Mouse (Mus musculus) heart, adult 2 months (tissue): Measurements from ENCODE around the gene Atox1. TPM values are rescaled to one million over a fixed set of nuclear protein-coding genes. Genes with fewer than 3 reads are reported as not detected.

Experiments
- DNase-seq, 2 experiments: peaks; one replicate each; pipeline ENCODE4 v3.0.0; 2021
- H3K27ac ChIP-seq: fragments of 200-600 bp; 2 replicates; pipeline ENCODE4 v1.8.1; 2022
- H3K27me3 ChIP-seq: fragments of 200-500 bp; 2 replicates; pipeline ENCODE4 v1.6.1; 2012; ENCODE audit warnings: mild to moderate bottlenecking, low read length, inconsistent platforms, mixed read lengths; ENCODE audit not compliant: control insufficient read depth, insufficient read depth
- H3K36me3 ChIP-seq: fragments of 200-500 bp; 2 replicates; pipeline ENCODE4 v1.6.1; 2012; ENCODE audit warnings: low read length, inconsistent platforms; ENCODE audit not compliant: control insufficient read depth, insufficient read depth
- H3K4me1 ChIP-seq: fragments of 200-500 bp; 2 replicates; pipeline ENCODE4 v1.6.1; 2011; ENCODE audit warnings: low read length; ENCODE audit not compliant: control insufficient read depth, insufficient read depth
- H3K4me3 ChIP-seq: fragments of 200-600 bp; 2 replicates; pipeline ENCODE4 v1.8.1; 2022
- H3K79me2 ChIP-seq: fragments of 200-500 bp; replicated peaks from 2 replicates; pipeline ENCODE4 v1.6.1; 2012; ENCODE audit warnings: mild to moderate bottlenecking, inconsistent platforms, low read length, moderate library complexity, mixed read lengths; ENCODE audit not compliant: control insufficient read depth, insufficient read depth
- H3K9ac ChIP-seq: fragments of 200-500 bp; 2 replicates; pipeline ENCODE4 v1.6.1; 2012; ENCODE audit warnings: low read depth, mild to moderate bottlenecking, control low read depth, inconsistent platforms, low read length, mixed read lengths
- CTCF ChIP-seq: fragments of 200-600 bp; IDR thresholded peaks from 2 replicates; pipeline ENCODE4 v1.8.1; 2022; ENCODE audit warnings: antibody characterized with exemption, mild to moderate bottlenecking, moderate library complexity
- EP300 ChIP-seq: fragments of 200-500 bp; IDR thresholded peaks from 2 replicates; pipeline ENCODE4 v1.6.1; 2011; ENCODE audit warnings: low read depth, low read length, control low read depth; ENCODE audit not compliant: insufficient read depth
- POLR2A ChIP-seq: fragments of 200-500 bp; IDR thresholded peaks from 2 replicates; pipeline ENCODE4 v1.6.1; 2011; ENCODE audit warnings: mild to moderate bottlenecking, low read depth, low read length, control low read depth; ENCODE audit not compliant: insufficient read depth
- WGBS: fragments of 180-500 bp; shearing (Covaris S2); methylation state at CpG from one replicate; pipeline ENCODE4 v1.1.7; 2018; 5-methylcytosine and 5-hydroxymethylcytosine counted together
- intact Hi-C: fragments of 180-260 bp; cut with DNase I; formaldehyde crosslinking; loops from one replicate; pipeline ENCODE4 v1.15.1; 2025
- polyA plus RNA-seq: library from polyadenylated mRNA; depleted of rRNA; stranded (reverse); fragments of >200 nt; gene quantifications from 2 replicates; pipeline ENCODE4 v1.2.3, GENCODE M21; 2012
- total RNA-seq, 2 experiments: library from RNA; stranded (reverse); gene quantifications; 2 replicates each; pipeline ENCODE4 v1.2.3; 2021

Gene Atox1
- total and polyA plus RNA-seq, 3 experiments: 98.6 to 204 (median 112) TPM

DNA sequence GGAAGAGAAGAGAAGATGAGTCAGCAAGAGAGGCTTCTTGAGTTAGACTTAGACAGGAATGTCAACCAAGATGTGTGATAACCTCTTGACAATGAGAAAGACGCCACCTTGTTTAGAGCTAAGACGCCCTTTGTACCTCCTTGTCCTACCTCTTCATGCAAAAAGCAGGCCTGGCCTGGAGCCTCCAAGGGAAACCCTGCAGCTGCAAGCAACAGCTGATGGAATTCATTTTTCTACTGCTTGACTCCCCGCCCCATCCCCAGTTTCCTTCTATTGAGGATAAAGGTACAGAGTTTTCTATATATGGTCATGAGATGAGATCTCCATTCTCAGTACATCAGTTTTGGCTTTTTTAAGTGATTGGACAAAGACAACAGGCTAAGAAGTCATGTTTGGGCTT lies 51.0 kb downstream of the Atox1 start:
- TF ChIP-seq EP300: no peak
- no peak for TF ChIP-seq CTCF
- TF ChIP-seq POLR2A: no peak
- DNase-seq: peak in 1 of 2 experiments; percentile 42
- peaks cover 51% of the 10 kb centered on the region for H3K4me1 ChIP-seq
- peaks cover 75% of the 10 kb centered on the region for H3K36me3 ChIP-seq
- no peak overlapping the region for H3K4me3 ChIP-seq
- 54% methylated on average over 3 of the region's 3 CpGs for WGBS
- H3K79me2 ChIP-seq: peaks cover 7% of the 10 kb centered on the region
- H3K9ac ChIP-seq: no peak overlapping the region
- no peaks in the 10 kb centered on the region for H3K27me3 ChIP-seq
- peak overlapping the region; percentile 80 for H3K27ac ChIP-seq
- intact Hi-C loops: no loop called here

DNA sequence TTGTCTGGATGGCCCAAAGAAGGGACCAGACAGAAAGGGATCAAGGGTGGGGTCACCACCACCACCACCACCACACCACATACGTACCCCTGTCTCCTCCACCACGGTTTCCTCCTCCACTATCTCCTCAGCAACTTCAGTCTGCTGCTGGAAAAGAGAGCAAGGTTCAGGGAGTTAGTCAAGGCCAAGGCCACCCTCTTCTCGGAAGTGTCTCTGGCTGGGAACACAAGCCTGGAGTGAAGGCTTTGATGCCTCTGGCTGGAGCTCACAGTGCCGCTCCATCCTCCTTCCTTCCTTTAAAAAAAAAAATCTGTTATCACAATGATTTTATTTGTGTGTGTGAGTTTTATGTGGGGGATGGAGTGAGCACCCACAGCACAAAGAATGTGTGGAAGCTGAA lies 53.9 kb downstream of the Atox1 start:
- H3K79me2 ChIP-seq: 0 out of 2 replicates have a peak, but pooled peaks cover 2% of the 10 kb centered on the region
- intact Hi-C loops: no loop called here
- H3K9ac ChIP-seq: no peak overlapping the region
- H3K4me1 ChIP-seq: peaks cover 30% of the 10 kb centered on the region
- peak overlapping the region; percentile 88 for H3K27ac ChIP-seq
- H3K27me3 ChIP-seq: no peaks in the 10 kb centered on the region
- no peak for DNase-seq
- TF ChIP-seq EP300 (no peak), CTCF (no peak), POLR2A (no peak)
- H3K4me3 ChIP-seq: no peak overlapping the region
- 31% methylated on average over 4 of the region's 4 CpGs for WGBS
- peaks cover 71% of the 10 kb centered on the region for H3K36me3 ChIP-seq

DNA sequence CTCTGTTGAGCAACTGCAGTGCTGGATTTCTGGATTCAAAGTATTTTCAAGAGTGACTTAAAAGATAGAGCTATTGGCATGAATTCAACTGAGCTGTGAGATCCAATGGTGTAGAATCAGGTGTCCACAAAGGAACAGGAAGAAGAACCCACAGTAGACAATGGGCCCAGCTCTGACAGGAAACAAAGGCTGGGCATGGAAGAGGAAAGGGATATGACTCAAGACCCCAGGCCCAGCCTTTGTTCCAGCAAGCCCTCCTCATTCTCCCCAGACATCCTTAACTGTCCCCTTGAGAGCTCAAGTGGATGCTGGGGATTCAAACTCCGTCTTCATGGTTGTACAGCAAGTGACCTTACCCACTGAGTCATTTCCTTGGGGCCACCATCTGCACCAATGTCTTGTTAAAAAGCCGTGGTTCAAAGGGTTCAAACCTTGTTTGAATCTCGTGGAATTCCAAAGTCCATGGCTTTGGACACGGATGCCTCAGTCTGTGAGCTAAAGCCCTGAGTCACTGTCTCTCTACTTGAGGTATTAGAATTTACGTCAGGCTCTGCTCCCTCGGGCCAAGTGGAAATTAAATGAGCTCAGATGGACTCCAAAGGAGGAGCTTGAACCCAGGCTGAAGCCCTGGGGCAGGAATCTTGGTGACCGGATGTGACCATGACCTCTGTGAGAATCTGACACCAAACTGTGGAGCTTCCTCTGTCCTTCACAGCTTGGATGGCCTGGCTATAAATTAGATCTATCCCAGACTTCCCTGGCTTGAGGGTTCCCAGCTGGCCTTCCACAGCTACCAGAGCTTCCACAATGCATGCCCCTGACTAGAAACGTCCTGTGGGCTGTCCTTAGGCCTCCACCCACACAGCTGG lies 55.2 kb downstream of the Atox1 start:
- intact Hi-C loops: no loop called here
- Histone ChIP-seq H3K4me1 (peaks cover 21% of the 10 kb centered on the region), H3K27me3 (no peaks in the 10 kb centered on the region), H3K36me3 (peaks cover 62% of the 10 kb centered on the region), H3K79me2 (0 out of 2 replicates have a peak, but pooled peaks cover 2% of the 10 kb centered on the region), H3K9ac (0 out of 2 replicates have a peak overlapping the region, but pooled peaks have one; percentile 8), H3K27ac (peak overlapping the region; percentile 88), H3K4me3 (no peak overlapping the region)
- TF ChIP-seq POLR2A: peak; percentile 39; the same call in 1 of the 2 replicates
- no peak for TF ChIP-seq CTCF
- TF ChIP-seq EP300: peak; percentile 69
- peak in 1 of 2 experiments; percentile 64 for DNase-seq
- WGBS: 35% methylated on average over 8 of the region's 8 CpGs

DNA sequence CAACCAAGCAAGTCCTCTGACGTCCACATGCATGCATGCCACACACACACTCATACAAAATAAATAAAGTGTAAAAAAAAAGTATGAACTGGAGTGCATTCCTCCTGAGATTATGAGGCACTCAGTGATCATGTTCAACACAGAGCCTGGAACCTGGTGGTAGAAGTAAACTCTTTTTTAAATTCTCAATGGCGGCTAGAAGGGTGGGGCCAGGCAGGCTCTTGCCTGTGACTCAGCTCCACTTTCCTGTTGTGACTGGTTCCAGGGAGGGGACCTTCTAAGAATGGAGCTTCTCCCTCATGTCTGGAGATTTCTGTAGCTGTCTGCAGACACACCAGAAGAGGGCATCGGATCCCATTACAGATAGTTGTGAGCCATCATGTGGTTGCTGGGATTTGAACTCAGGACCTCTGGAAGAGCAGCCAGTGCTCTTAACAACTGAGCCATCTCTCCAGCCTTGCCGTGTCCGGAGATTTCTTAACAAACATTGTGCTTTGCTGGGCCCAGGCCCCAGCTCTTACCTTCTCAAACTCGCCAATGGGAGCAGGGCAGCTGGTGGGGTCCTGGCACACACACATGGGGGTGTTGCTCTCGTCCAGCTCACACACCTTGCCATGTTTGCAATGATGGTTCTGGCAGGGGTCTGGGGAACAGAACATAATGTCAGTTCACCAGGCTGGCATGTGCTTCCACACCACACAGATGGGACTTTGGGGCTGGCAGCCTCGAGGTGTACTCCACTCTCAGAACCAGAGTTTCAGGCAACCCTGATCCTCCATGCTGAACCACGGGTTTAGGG lies 56.2 kb downstream of the Atox1 start:
- intact Hi-C loops: no loop called here
- Histone ChIP-seq H3K27ac (peak overlapping the region; percentile 88), H3K79me2 (0 out of 2 replicates have a peak, but pooled peaks cover 2% of the 10 kb centered on the region), H3K4me3 (no peak overlapping the region), H3K4me1 (peaks cover 21% of the 10 kb centered on the region), H3K9ac (0 out of 2 replicates have a peak overlapping the region, but pooled peaks have one; percentile 12), H3K27me3 (no peaks in the 10 kb centered on the region), H3K36me3 (peaks cover 66% of the 10 kb centered on the region)
- DNase-seq: no peak
- TF ChIP-seq EP300 (no peak), CTCF (peak; percentile 53)
- WGBS: 63% methylated on average over 9 of the region's 9 CpGs

DNA sequence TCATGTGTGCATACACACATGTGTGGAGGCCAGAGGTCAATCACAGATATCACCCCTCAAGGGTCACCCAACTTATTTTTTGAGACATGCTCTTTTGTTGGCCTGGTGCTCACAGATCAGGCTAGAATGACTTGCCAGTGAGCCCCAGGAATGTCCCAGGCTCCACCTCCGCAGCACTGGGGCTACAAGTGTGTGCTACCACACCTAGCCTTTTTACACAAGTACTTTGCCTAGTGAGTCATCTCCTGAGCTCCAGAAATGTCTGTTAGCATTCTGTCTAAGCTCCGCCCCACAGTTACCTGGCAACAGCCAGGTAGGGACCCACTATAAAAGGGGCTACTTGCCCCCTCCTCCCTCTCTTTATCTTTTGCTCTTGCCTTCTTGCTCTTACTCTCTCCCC lies 60.2 kb downstream of the Atox1 start:
- Histone ChIP-seq H3K4me3 (no peak overlapping the region), H3K9ac (no peak overlapping the region), H3K79me2 (no peaks in the 10 kb centered on the region), H3K27me3 (no peaks in the 10 kb centered on the region), H3K4me1 (peaks cover 20% of the 10 kb centered on the region), H3K27ac (no peak overlapping the region), H3K36me3 (peaks cover 50% of the 10 kb centered on the region)
- WGBS: 90% methylated on average over 2 of the region's 2 CpGs
- intact Hi-C loops: no loop called here
- DNase-seq: no peak
- TF ChIP-seq EP300 (no peak), CTCF (no peak), POLR2A (no peak)
